13 mouse cellular contexts compared by ENCODE assay signal in genomic region chr17:63657687-63658086, GRCm38 (mm10).
"Had no signal": no experiment of that assay in that cellular context is flagged by ENCODE, and none has a peak within 500 bp of the region (broad histone marks: within the 10 kb centered on the region; RNA-seq: fewer than 3 reads in every experiment).

No protein-coding gene starts in this region.

- H3K4me1 ChIP-seq: liver, embryonic 13.5 days; midbrain, embryonic 12.5 days; midbrain, embryonic 15.5 days had no signal

- H3K27me3 ChIP-seq: liver, embryonic 13.5 days; midbrain, embryonic 12.5 days; midbrain, embryonic 15.5 days; neural tube, embryonic 13.5 days had no signal

- H3K4me2 ChIP-seq: liver, embryonic 13.5 days; midbrain, embryonic 12.5 days; midbrain, embryonic 15.5 days; neural tube, embryonic 13.5 days had no signal

- ATAC-seq: midbrain, embryonic 15.5 days had no signal

- H3K9me3 ChIP-seq: liver, embryonic 13.5 days; midbrain, embryonic 12.5 days; midbrain, embryonic 15.5 days; neural tube, embryonic 13.5 days had no signal

- H3K27ac ChIP-seq: kidney, postnatal 0 days; layer of hippocampus, adult 2 months; liver, embryonic 13.5 days; macrophage; midbrain, embryonic 12.5 days; midbrain, embryonic 15.5 days; neural tube, embryonic 13.5 days had no signal

- H3K36me3 ChIP-seq: liver, embryonic 13.5 days; midbrain, embryonic 12.5 days; midbrain, embryonic 15.5 days; neural tube, embryonic 13.5 days had no signal

- DNase-seq: kidney, postnatal 25 days; layer of hippocampus, adult 9-11 months; liver, embryonic 13.5 days; lung, adult 2 months; thymus, adult 2 months; thymus, postnatal 14 days; thymus, postnatal 4 days had no signal

- H3K4me3 ChIP-seq: layer of hippocampus, adult 2 months; liver, embryonic 13.5 days; midbrain, embryonic 12.5 days; midbrain, embryonic 15.5 days; neural tube, embryonic 13.5 days had no signal

- H3K9ac ChIP-seq: liver, embryonic 13.5 days; midbrain, embryonic 12.5 days; midbrain, embryonic 15.5 days; neural tube, embryonic 13.5 days had no signal
